Mouse (Mus musculus) limb, embryonic 15.5 days (tissue): ENCODE measurements around the gene Cmtm4. TPM values are rescaled to one million over a fixed set of nuclear protein-coding genes. Genes with fewer than 3 reads are reported as not detected.

Source experiments
- ATAC-seq: fragments of 200-750 bp; cut with Nextera tagmentation; 2 replicates; pipeline ENCODE4 v1.8.0; 2017; ENCODE audit warnings: low read depth, moderate TSS enrichment; ENCODE audit not compliant: insufficient number of reproducible peaks, low FRiP score, low TSS enrichment
- H3K27ac ChIP-seq: fragments of 300-500 bp; sonication (generic); 2 replicates; pipeline ENCODE4 v1.5.1; 2015; ENCODE audit warnings: moderate library complexity, mild to moderate bottlenecking, inconsistent platforms
- H3K27me3 ChIP-seq: fragments of 300-500 bp; sonication (generic); 2 replicates; pipeline ENCODE4 v1.6.1; 2015; ENCODE audit warnings: inconsistent platforms
- H3K36me3 ChIP-seq: fragments of 300-500 bp; sonication (generic); 2 replicates; pipeline ENCODE4 v1.6.1; 2015; ENCODE audit warnings: inconsistent platforms
- H3K4me1 ChIP-seq: fragments of 300-500 bp; sonication (generic); 2 replicates; pipeline ENCODE4 v1.6.1; 2015; ENCODE audit warnings: inconsistent platforms
- H3K4me2 ChIP-seq: fragments of 300-500 bp; sonication (generic); 2 replicates; pipeline ENCODE4 v1.6.1; 2015; ENCODE audit warnings: mild to moderate bottlenecking, inconsistent platforms
- H3K4me3 ChIP-seq: fragments of 300-500 bp; sonication (generic); 2 replicates; pipeline ENCODE4 v1.5.1; 2015; ENCODE audit warnings: mild to moderate bottlenecking, inconsistent platforms
- H3K9ac ChIP-seq: fragments of 300-500 bp; sonication (generic); 2 replicates; pipeline ENCODE4 v1.6.1; 2015; ENCODE audit warnings: inconsistent platforms
- H3K9me3 ChIP-seq: fragments of 300-500 bp; sonication (generic); 2 replicates; pipeline ENCODE4 v1.6.1; 2016; ENCODE audit warnings: inconsistent platforms
- WGBS: fragments of 180-500 bp; shearing (Covaris S2); methylation state at CpG from one replicate; pipeline ENCODE4 v1.1.7; 2015; 5-methylcytosine and 5-hydroxymethylcytosine counted together
- polyA plus RNA-seq: library from polyadenylated mRNA; unstranded; fragments of >200 nt; fragmentation: Nextera tagmentation; extraction: Ambion mirVana; gene quantifications from 2 replicates; pipeline ENCODE4 v1.2.1, GENCODE M21; 2015

Cmtm4 gene
- polyA plus RNA-seq, 1 experiment from 2014 or later: 2.7 TPM

DNA sequence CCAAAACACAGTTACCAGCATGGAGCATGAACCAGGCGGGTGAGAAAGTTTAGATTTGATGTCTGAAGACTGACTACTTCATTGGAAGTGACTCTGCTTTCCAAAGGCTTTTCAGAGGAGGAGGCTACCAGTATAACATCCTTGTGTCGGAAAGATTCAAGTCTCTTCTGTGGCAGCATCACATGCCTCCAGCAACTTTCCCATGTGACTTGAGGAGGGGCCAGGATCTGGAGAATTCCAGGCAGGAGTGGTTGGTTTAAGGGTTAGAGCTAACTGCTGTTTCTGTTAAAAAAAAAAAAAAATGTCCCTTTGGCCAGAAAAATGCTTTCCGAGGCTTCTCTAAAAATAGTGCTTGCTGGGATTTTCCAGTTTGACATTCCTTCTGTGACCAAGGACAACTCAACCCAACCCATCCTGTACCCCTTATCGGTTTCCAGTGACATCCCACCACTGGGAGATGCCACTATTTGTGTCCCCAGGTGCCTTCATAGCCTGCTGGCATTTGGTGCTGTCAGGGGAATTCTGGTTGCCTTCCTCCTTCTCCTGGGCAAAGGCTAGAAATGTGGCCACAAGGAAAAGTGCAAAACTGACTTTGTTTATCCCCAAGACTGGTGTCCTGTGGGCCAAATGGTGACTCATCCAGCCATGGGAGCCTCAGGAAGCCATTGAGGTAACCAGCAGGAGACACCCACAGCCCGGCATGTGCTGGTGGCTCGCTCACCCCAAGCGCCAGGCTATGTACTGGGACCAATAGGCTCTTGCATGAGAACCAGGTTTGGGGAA lies 12.9 kb upstream of the Cmtm4 start:
- Histone ChIP-seq H3K4me1 (peaks cover 8% of the 10 kb centered on the region), H3K9ac (no peak overlapping the region), H3K4me3 (no peak overlapping the region), H3K9me3 (no peaks in the 10 kb centered on the region), H3K36me3 (no peaks in the 10 kb centered on the region), H3K4me2 (no peak overlapping the region), H3K27me3 (no peaks in the 10 kb centered on the region), H3K27ac (no peak overlapping the region)
- ATAC-seq: no peak
- 77% methylated on average over 7 of the region's 7 CpGs for WGBS

GRCm38 (mm10) chr8:104406340-104407128 lies 10.9 kb upstream of the Cmtm4 start:
- Histone ChIP-seq H3K27ac (no peak overlapping the region), H3K9ac (no peak overlapping the region), H3K36me3 (no peaks in the 10 kb centered on the region), H3K4me2 (no peak overlapping the region), H3K27me3 (no peaks in the 10 kb centered on the region), H3K4me1 (peaks cover 8% of the 10 kb centered on the region), H3K9me3 (no peaks in the 10 kb centered on the region), H3K4me3 (no peak overlapping the region)
- WGBS: 65% methylated on average over 6 of the region's 6 CpGs
- ATAC-seq: no peak

- Histone ChIP-seq H3K4me1 (peaks cover 8% of the 10 kb centered on the region), H3K9me3 (no peaks in the 10 kb centered on the region), H3K4me3 (no peak overlapping the region), H3K27me3 (no peaks in the 10 kb centered on the region), H3K36me3 (no peaks in the 10 kb centered on the region), H3K4me2 (no peak overlapping the region), H3K9ac (no peak overlapping the region), H3K27ac (peak overlapping the region; percentile 71)
- 54% methylated on average over 15 of the region's 15 CpGs for WGBS
- ATAC-seq: no peak
Observed at GRCm38 (mm10) chr8:104405430-104406187, 10.0 kb upstream of the Cmtm4 start.

DNA sequence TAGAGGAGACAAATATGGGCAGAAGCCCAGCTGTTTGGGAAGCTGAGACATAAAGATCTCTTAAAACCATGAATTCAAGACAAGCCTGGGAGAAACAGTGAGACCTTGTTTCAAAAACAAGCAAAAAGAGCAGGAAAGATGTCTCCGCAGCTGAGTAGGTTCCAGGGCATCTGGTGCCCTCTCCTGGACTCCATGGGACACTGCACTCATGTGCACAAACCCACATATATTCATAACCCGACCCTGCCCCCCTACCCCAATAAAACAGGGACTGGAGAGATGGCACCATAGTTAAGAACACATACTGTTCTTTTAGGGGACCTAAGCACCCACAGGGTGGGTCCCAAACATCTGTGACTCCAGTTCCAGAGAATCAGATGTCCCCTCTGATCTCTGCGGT lies 8.0 kb upstream of the Cmtm4 start:
- Histone ChIP-seq H3K9me3 (no peaks in the 10 kb centered on the region), H3K9ac (no peak overlapping the region), H3K4me2 (no peak overlapping the region), H3K4me1 (peaks cover 8% of the 10 kb centered on the region), H3K4me3 (no peak overlapping the region), H3K27me3 (no peaks in the 10 kb centered on the region), H3K27ac (no peak overlapping the region), H3K36me3 (no peaks in the 10 kb centered on the region)
- WGBS: 71% methylated on average over 3 of the region's 3 CpGs
- no peak for ATAC-seq

DNA sequence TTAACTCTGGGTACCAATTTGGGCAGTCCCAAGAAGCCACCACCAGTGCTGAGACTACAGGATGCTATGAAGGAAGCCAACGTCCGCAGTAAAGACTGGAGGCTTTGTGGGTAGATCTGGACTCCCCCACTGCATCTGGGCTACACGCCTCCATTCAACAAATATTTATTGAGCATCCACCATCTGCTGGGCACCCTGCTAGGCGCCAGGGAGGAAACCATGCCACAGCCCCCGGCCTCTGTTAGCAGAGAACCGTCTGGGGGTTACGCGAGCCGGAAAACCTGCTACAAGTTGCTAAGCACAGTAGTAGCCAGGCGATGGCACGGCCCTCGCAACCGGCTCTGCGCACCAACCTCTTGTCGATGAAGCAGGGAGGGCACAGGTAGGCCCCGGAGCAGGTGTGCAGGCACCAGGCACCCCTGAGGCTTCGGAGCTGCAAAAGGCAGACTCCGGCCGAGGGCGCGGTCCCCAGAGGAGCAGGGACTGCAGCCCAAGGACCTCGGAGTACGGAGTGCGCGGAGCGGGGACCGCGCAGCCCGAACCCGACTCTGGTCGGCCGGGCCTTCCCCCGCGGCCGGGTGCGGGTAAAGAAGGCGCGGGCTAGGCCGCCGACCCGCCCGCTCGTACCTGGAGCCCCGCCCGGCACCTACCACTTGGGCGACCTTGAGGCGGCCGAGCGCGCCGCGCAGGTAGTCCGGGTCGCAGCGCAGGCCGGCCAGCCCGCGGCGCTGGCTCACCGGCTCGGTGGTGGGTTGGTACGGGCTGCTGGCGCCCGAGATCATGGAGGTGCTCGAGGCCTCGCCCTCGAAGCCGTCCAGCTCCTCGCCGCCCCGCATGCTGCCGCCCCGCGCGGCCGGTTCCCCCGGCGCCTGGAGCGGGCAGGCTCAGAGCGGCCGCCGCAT lies 555 bp downstream of the Cmtm4 start:
- WGBS: under 1% methylated on average over 76 of the region's 82 CpGs
- Histone ChIP-seq H3K27me3 (no peaks in the 10 kb centered on the region), H3K4me1 (peaks cover 22% of the 10 kb centered on the region), H3K4me2 (peak overlapping the region; percentile 87), H3K9ac (peak overlapping the region; percentile 85), H3K27ac (peak overlapping the region; percentile 82), H3K36me3 (no peaks in the 10 kb centered on the region), H3K4me3 (peak overlapping the region; percentile 85), H3K9me3 (no peaks in the 10 kb centered on the region)
- peak; percentile 62 for ATAC-seq

DNA sequence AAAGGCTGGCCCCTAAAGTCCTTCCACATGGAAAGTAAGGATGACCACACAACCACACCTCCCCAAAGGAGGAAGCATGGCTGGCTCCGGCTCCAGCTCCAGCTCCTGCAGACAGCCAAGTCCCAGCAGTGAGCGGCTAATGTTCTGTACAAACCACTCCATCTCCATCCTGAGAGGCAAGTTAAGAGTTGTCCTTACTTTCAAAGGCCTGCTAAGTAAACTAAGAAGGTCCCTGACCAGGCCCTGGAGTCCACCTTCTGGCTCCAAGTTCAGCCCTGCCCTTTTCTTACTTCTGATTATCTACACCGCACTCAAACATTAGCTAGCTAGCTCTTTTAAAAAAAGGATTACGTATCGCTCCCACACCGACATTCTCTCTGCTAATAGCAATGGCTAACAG lies 1.8 kb downstream of the Cmtm4 start:
- no peak overlapping the region for H3K9ac ChIP-seq
- 57% methylated on average over 6 of the region's 6 CpGs for WGBS
- H3K9me3 ChIP-seq: no peaks in the 10 kb centered on the region
- peak overlapping the region; percentile 14; the same call in 1 of the 2 replicates for H3K4me2 ChIP-seq
- H3K36me3 ChIP-seq: no peaks in the 10 kb centered on the region
- H3K4me1 ChIP-seq: peaks cover 22% of the 10 kb centered on the region
- ATAC-seq: no peak
- peak overlapping the region; percentile 85; the same call in 1 of the 2 replicates for H3K4me3 ChIP-seq
- no peaks in the 10 kb centered on the region for H3K27me3 ChIP-seq
- peak overlapping the region; percentile 38; the same call in 1 of the 2 replicates for H3K27ac ChIP-seq

GRCm38 (mm10) chr8:104393139-104393538 lies 2.5 kb downstream of the Cmtm4 start:
- no peak overlapping the region for H3K4me2 ChIP-seq

GRCm38 (mm10) chr8:104390245-104390644 lies 5.4 kb downstream of the Cmtm4 start:
- Histone ChIP-seq H3K27ac (no peak overlapping the region), H3K9ac (no peak overlapping the region), H3K36me3 (no peaks in the 10 kb centered on the region), H3K4me2 (no peak overlapping the region), H3K4me1 (peaks cover 47% of the 10 kb centered on the region), H3K9me3 (no peaks in the 10 kb centered on the region), H3K4me3 (no peak overlapping the region), H3K27me3 (no peaks in the 10 kb centered on the region)
- 83% methylated on average over 8 of the region's 8 CpGs for WGBS
- ATAC-seq: no peak

More at GRCm38 (mm10) chr8:104393139-104393538, 2.5 kb downstream of the Cmtm4 start:
- no peak for ATAC-seq
- Histone ChIP-seq H3K9me3 (no peaks in the 10 kb centered on the region), H3K27me3 (no peaks in the 10 kb centered on the region), H3K36me3 (no peaks in the 10 kb centered on the region), H3K27ac (no peak overlapping the region), H3K4me3 (no peak overlapping the region), H3K9ac (no peak overlapping the region), H3K4me1 (peaks cover 23% of the 10 kb centered on the region)
- WGBS: 90% methylated on average over 7 of the region's 7 CpGs

- no peak overlapping the region for H3K9ac ChIP-seq
- no peak overlapping the region for H3K27ac ChIP-seq
- no peak for ATAC-seq
- H3K4me2 ChIP-seq: no peak overlapping the region
- no peaks in the 10 kb centered on the region for H3K27me3 ChIP-seq
- H3K4me3 ChIP-seq: no peak overlapping the region
- H3K4me1 ChIP-seq: peaks cover 43% of the 10 kb centered on the region
- no peaks in the 10 kb centered on the region for H3K9me3 ChIP-seq
- 82% methylated on average over 2 of the region's 2 CpGs for WGBS
- H3K36me3 ChIP-seq: no peaks in the 10 kb centered on the region
Observed at GRCm38 (mm10) chr8:104387980-104388379, 7.6 kb downstream of the Cmtm4 start.

DNA sequence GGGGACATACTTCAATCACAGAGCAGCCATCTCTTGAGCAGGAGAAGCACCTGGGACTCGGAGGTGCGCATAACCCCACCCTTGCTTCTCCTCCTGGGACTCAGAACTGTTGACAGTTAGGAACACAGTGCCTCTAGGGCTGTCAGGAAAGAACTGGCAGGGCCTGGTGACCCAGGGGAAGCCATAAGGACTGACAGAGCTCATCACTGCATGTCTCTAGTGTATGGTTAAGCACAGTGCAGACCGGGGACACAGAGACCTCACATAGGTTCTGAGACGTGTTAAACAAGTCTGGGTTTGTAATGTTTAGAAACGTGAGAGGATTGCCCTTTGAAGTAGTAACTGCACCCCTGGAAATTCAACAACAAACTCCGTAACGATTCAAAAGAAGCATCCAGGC lies 8.1 kb downstream of the Cmtm4 start:
- Histone ChIP-seq H3K9me3 (no peaks in the 10 kb centered on the region), H3K9ac (no peak overlapping the region), H3K4me3 (no peak overlapping the region), H3K27me3 (no peaks in the 10 kb centered on the region), H3K27ac (no peak overlapping the region), H3K4me1 (peaks cover 47% of the 10 kb centered on the region), H3K4me2 (no peak overlapping the region), H3K36me3 (no peaks in the 10 kb centered on the region)
- 43% methylated on average over 7 of the region's 7 CpGs for WGBS
- ATAC-seq: no peak

GRCm38 (mm10) chr8:104386693-104387092 lies 8.9 kb downstream of the Cmtm4 start:
- Histone ChIP-seq H3K9ac (no peak overlapping the region), H3K9me3 (no peaks in the 10 kb centered on the region), H3K27me3 (no peaks in the 10 kb centered on the region), H3K4me2 (no peak overlapping the region), H3K4me3 (no peak overlapping the region), H3K27ac (no peak overlapping the region), H3K36me3 (no peaks in the 10 kb centered on the region), H3K4me1 (peaks cover 47% of the 10 kb centered on the region)
- ATAC-seq: no peak
- WGBS: 23% methylated on average over 4 of the region's 4 CpGs
